Mouse (Mus musculus) cortical plate, adult 2 months (tissue): ENCODE data around the gene Pold3.

ENCODE experiments used
- CTCF ChIP-seq: fragments of 200-500 bp; IDR thresholded peaks from 2 replicates; pipeline ENCODE4 v1.5.1; 2011; ENCODE audit warnings: mild to moderate bottlenecking, control low read depth, low read length; ENCODE audit not compliant: insufficient read depth; ENCODE audit errors: extremely low read depth
- POLR2A ChIP-seq: fragments of 200-500 bp; IDR thresholded peaks from 2 replicates; pipeline ENCODE4 v1.6.1; 2011; ENCODE audit warnings: mild to moderate bottlenecking, low read length, control low read depth; ENCODE audit not compliant: insufficient read depth; ENCODE audit errors: extremely low read depth

- TF ChIP-seq CTCF (no peak), POLR2A (no peak)
Observed at GRCm38 (mm10) chr7:100128262-100129041, 7.1 kb upstream of the Pold3 start.
